Mouse (Mus musculus): ENCODE results near the gene Dmgdh. TPM values are rescaled to one million over a fixed set of nuclear protein-coding genes. Genes with fewer than 3 reads are reported as not detected.

Gene Dmgdh
- polyA plus RNA-seq, 1 experiment = 0.04 TPM

GRCm38 (mm10) chr13:93718948-93719347, 44.7 kb downstream of the Dmgdh start:
- TF ChIP-seq CTCF (IDR thresholded peaks at IDR 0.05; ENCODE audit: extremely low read depth, insufficient read length, insufficient replicate concordance, low read depth, low read length) (peak; percentile 77; the same call in 1 of the 2 replicates), POLR2A (IDR thresholded peaks at IDR 0.05; ENCODE audit: low read depth, low read length) (no peak)
- Histone ChIP-seq H3K36me3 (ENCODE audit: control insufficient read depth, insufficient read depth, low read length) (no peaks in the 10 kb centered on the region), H3K4me1 (ENCODE audit: control insufficient read depth, insufficient read depth, insufficient read length, low read length) (peaks cover 2% of the 10 kb centered on the region; the same call in 1 of the 2 replicates), H3K4me3 (ENCODE audit: low read depth, low read length) (no peak overlapping the region), H3K27ac (ENCODE audit: insufficient read depth, low read depth, low read length) (no peak overlapping the region), H3K27me3 (ENCODE audit: control insufficient read depth, insufficient read depth, low read length) (no peaks in the 10 kb centered on the region)
- 3% methylated on average over 7 of the region's 7 CpGs for WGBS

- TF ChIP-seq CTCF (IDR thresholded peaks at IDR 0.05; ENCODE audit: extremely low read depth, insufficient read length, insufficient replicate concordance, low read depth, low read length) (no peak), POLR2A (IDR thresholded peaks at IDR 0.05; ENCODE audit: low read depth, low read length) (no peak)
- Histone ChIP-seq H3K27me3 (ENCODE audit: control insufficient read depth, insufficient read depth, low read length) (no peaks in the 10 kb centered on the region), H3K27ac (ENCODE audit: insufficient read depth, low read depth, low read length) (no peak overlapping the region), H3K4me1 (ENCODE audit: control insufficient read depth, insufficient read depth, insufficient read length, low read length) (peaks cover 2% of the 10 kb centered on the region; the same call in 1 of the 2 replicates), H3K36me3 (ENCODE audit: control insufficient read depth, insufficient read depth, low read length) (no peaks in the 10 kb centered on the region), H3K4me3 (ENCODE audit: low read depth, low read length) (no peak overlapping the region)
- WGBS = 71% methylated on average over 4 of the region's 4 CpGs
These were observed 47.7 kb downstream of the Dmgdh start for GRCm38 (mm10) chr13:93721916-93722315.

GRCm38 (mm10) chr13:93723455-93723854, 49.2 kb downstream of the Dmgdh start:
- 76% methylated on average over 3 of the region's 3 CpGs for WGBS
- no peaks in the 10 kb centered on the region for H3K36me3 ChIP-seq (ENCODE audit: control insufficient read depth, insufficient read depth, low read length)
- H3K27me3 ChIP-seq (ENCODE audit: control insufficient read depth, insufficient read depth, low read length) = no peaks in the 10 kb centered on the region
- H3K27ac ChIP-seq (ENCODE audit: insufficient read depth, low read depth, low read length) = no peak overlapping the region
- TF ChIP-seq POLR2A (IDR thresholded peaks at IDR 0.05; ENCODE audit: low read depth, low read length) = no peak
- peaks cover 2% of the 10 kb centered on the region; the same call in 1 of the 2 replicates for H3K4me1 ChIP-seq (ENCODE audit: control insufficient read depth, insufficient read depth, insufficient read length, low read length)
- H3K4me3 ChIP-seq (ENCODE audit: low read depth, low read length) = no peak overlapping the region

GRCm38 (mm10) chr13:93724206-93724605, 50.0 kb downstream of the Dmgdh start:
- Histone ChIP-seq H3K36me3 (ENCODE audit: control insufficient read depth, insufficient read depth, low read length) (no peaks in the 10 kb centered on the region), H3K27ac (ENCODE audit: insufficient read depth, low read depth, low read length) (no peak overlapping the region), H3K27me3 (ENCODE audit: control insufficient read depth, insufficient read depth, low read length) (no peaks in the 10 kb centered on the region), H3K4me1 (ENCODE audit: control insufficient read depth, insufficient read depth, insufficient read length, low read length) (no peaks in the 10 kb centered on the region), H3K4me3 (ENCODE audit: low read depth, low read length) (no peak overlapping the region)
- TF ChIP-seq CTCF (IDR thresholded peaks at IDR 0.05; ENCODE audit: extremely low read depth, insufficient read length, insufficient replicate concordance, low read depth, low read length) = peak; percentile 77; the same call in 1 of the 2 replicates
- no peak for TF ChIP-seq POLR2A (IDR thresholded peaks at IDR 0.05; ENCODE audit: low read depth, low read length)
- WGBS = 6% methylated on average over 2 of the region's 2 CpGs

- Histone ChIP-seq H3K4me3 (ENCODE audit: low read depth, low read length) (no peak overlapping the region), H3K27me3 (ENCODE audit: control insufficient read depth, insufficient read depth, low read length) (no peaks in the 10 kb centered on the region), H3K36me3 (ENCODE audit: control insufficient read depth, insufficient read depth, low read length) (no peaks in the 10 kb centered on the region), H3K4me1 (ENCODE audit: control insufficient read depth, insufficient read depth, insufficient read length, low read length) (no peaks in the 10 kb centered on the region), H3K27ac (ENCODE audit: insufficient read depth, low read depth, low read length) (no peak overlapping the region)
- TF ChIP-seq POLR2A (IDR thresholded peaks at IDR 0.05; ENCODE audit: low read depth, low read length) (no peak), CTCF (IDR thresholded peaks at IDR 0.05; ENCODE audit: extremely low read depth, insufficient read length, insufficient replicate concordance, low read depth, low read length) (no peak)
- 75% methylated on average over 5 of the region's 5 CpGs for WGBS
These were observed 61.0 kb downstream of the Dmgdh start for GRCm38 (mm10) chr13:93735131-93735636.

GRCm38 (mm10) chr13:93744118-93744517, 69.9 kb downstream of the Dmgdh start:
- no peak overlapping the region for H3K27ac ChIP-seq (ENCODE audit: insufficient read depth, low read depth, low read length)
- H3K4me1 ChIP-seq (ENCODE audit: control insufficient read depth, insufficient read depth, insufficient read length, low read length) = no peaks in the 10 kb centered on the region
- TF ChIP-seq CTCF (IDR thresholded peaks at IDR 0.05; ENCODE audit: extremely low read depth, insufficient read length, insufficient replicate concordance, low read depth, low read length) = no peak
- no peak for TF ChIP-seq POLR2A (IDR thresholded peaks at IDR 0.05; ENCODE audit: low read depth, low read length)
- no peaks in the 10 kb centered on the region for H3K27me3 ChIP-seq (ENCODE audit: control insufficient read depth, insufficient read depth, low read length)
- WGBS = 59% methylated on average over 8 of the region's 8 CpGs
- H3K4me3 ChIP-seq (ENCODE audit: low read depth, low read length) = no peak overlapping the region
- no peaks in the 10 kb centered on the region for H3K36me3 ChIP-seq (ENCODE audit: control insufficient read depth, insufficient read depth, low read length)

- Histone ChIP-seq H3K4me3 (ENCODE audit: low read depth, low read length) (no peak overlapping the region), H3K4me1 (ENCODE audit: control insufficient read depth, insufficient read depth, insufficient read length, low read length) (no peaks in the 10 kb centered on the region), H3K27ac (ENCODE audit: insufficient read depth, low read depth, low read length) (no peak overlapping the region), H3K27me3 (ENCODE audit: control insufficient read depth, insufficient read depth, low read length) (no peaks in the 10 kb centered on the region), H3K36me3 (ENCODE audit: control insufficient read depth, insufficient read depth, low read length) (no peaks in the 10 kb centered on the region)
- TF ChIP-seq CTCF (IDR thresholded peaks at IDR 0.05; ENCODE audit: extremely low read depth, insufficient read length, insufficient replicate concordance, low read depth, low read length) (no peak), POLR2A (IDR thresholded peaks at IDR 0.05; ENCODE audit: low read depth, low read length) (no peak)
- WGBS = 40% methylated on average over 14 of the region's 14 CpGs
These were observed 78.6 kb downstream of the Dmgdh start for GRCm38 (mm10) chr13:93752597-93753400.

All from small intestine, adult 2 months (tissue).